Mouse (Mus musculus) limb, embryonic 11.5 days (tissue): ENCODE measurements around the gene Gm47996. TPM values are rescaled to one million over a fixed set of nuclear protein-coding genes. Genes with fewer than 3 reads are reported as not detected.

Source experiments
- ATAC-seq: fragments of 200-750 bp; cut with Nextera tagmentation; 2 replicates; pipeline ENCODE4 v1.8.0; 2017; ENCODE audit warnings: low read depth; ENCODE audit not compliant: insufficient number of reproducible peaks, low FRiP score, low TSS enrichment
- DNase-seq: peaks from one replicate; pipeline ENCODE4 v3.0.0-alpha.2; 2015; ENCODE audit warnings: low spot score
- H3K27ac ChIP-seq: fragments of 300-500 bp; sonication (generic); replicated peaks from 2 replicates; pipeline ENCODE4 v1.5.1; 2014; ENCODE audit warnings: low read depth, mild to moderate bottlenecking, low read length
- H3K27me3 ChIP-seq: fragments of 300-500 bp; sonication (generic); 2 replicates; pipeline ENCODE4 v1.6.1; 2014; ENCODE audit warnings: mild to moderate bottlenecking, low read length, mixed read lengths; ENCODE audit not compliant: control insufficient read depth, insufficient read depth
- H3K36me3 ChIP-seq: fragments of 300-500 bp; sonication (generic); 2 replicates; pipeline ENCODE4 v1.6.1; 2014; ENCODE audit warnings: mild to moderate bottlenecking, low read length, moderate library complexity, mixed read lengths; ENCODE audit not compliant: control insufficient read depth, insufficient read depth
- H3K4me1 ChIP-seq: fragments of 300-500 bp; sonication (generic); 2 replicates; pipeline ENCODE4 v1.6.1; 2014; ENCODE audit warnings: low read length, mixed read lengths; ENCODE audit not compliant: control insufficient read depth, insufficient read depth
- H3K4me2 ChIP-seq: fragments of 300-500 bp; sonication (generic); 2 replicates; pipeline ENCODE4 v1.6.1; 2014; ENCODE audit warnings: low read depth, mild to moderate bottlenecking, moderate library complexity; ENCODE audit not compliant: severe bottlenecking
- H3K4me3 ChIP-seq: fragments of 300-500 bp; sonication (generic); 2 replicates; pipeline ENCODE4 v1.5.1; 2014; ENCODE audit warnings: low read depth, low read length
- H3K9ac ChIP-seq: fragments of 300-500 bp; sonication (generic); 2 replicates; pipeline ENCODE4 v1.6.1; 2014; ENCODE audit warnings: mild to moderate bottlenecking, low read length
- H3K9me3 ChIP-seq: fragments of 300-500 bp; sonication (generic); 2 replicates; pipeline ENCODE4 v1.6.1; 2016; ENCODE audit warnings: low read length; ENCODE audit not compliant: control insufficient read depth
- WGBS: fragments of 180-500 bp; shearing (Covaris S2); extraction: QIAGEN DNeasy Blood & Tissue Kit; methylation state at CpG from one replicate; pipeline ENCODE4 v1.1.7; 2014; 5-methylcytosine and 5-hydroxymethylcytosine counted together
- polyA plus RNA-seq: library from polyadenylated mRNA; unstranded; fragments of >200 nt; fragmentation: Nextera tagmentation; extraction: Ambion mirVana; gene quantifications from 2 replicates; pipeline ENCODE4 v1.2.1, GENCODE M21; 2014

Gm47996 gene
- polyA plus RNA-seq, 1 experiment from 2014 or later = 0.24 TPM

DNA sequence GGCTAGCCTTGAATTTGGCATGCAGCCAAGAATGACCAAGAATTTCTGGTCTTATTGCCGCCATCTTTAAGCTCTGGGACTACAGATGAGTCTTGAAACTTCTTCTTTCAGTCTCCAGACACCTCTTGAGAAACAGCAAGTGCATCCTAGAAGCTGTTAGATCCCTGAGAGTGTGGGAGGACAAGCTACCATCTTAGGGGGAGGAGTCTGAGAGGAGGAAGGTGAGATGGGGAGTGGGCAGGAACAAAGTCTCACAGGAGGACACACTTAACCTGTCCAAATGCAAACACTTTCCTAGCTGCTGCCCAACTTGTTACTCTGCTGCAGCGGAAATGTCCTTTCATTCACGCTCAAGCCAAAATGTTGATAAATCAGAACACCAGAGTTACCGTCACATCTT is 34.8 kb downstream of the Gm47996 start:
- Histone ChIP-seq H3K4me1 (no peaks in the 10 kb centered on the region), H3K4me3 (no peak overlapping the region), H3K36me3 (no peaks in the 10 kb centered on the region), H3K27me3 (no peaks in the 10 kb centered on the region), H3K9me3 (no peaks in the 10 kb centered on the region), H3K9ac (no peak overlapping the region), H3K4me2 (no peak overlapping the region), H3K27ac (no peak overlapping the region)
- DNase-seq = no peak
- no peak for ATAC-seq
- WGBS = 93% methylated on average over 4 of the region's 4 CpGs

DNA sequence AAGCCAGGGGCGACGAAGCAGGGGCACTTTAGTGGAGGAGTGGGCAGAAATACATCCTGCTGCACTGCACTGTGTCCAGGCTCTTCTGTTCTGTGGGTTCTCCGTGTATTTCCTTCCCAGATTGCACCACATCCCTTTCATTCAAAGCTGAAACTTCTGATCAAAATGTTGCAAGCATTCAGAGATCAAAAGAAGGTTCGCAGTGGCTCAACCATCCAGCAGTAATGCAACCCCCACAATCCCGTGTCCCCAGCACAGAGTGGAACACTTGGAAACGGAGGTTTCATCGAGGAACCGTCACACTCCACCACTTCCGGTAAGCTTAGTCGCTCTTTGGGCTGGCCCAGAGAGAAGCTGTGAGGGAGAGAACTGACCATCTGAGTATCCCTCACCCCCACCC is 35.2 kb downstream of the Gm47996 start:
- H3K4me1 ChIP-seq = no peaks in the 10 kb centered on the region
- 88% methylated on average over 10 of the region's 10 CpGs for WGBS
- no peaks in the 10 kb centered on the region for H3K27me3 ChIP-seq
- no peak overlapping the region for H3K9ac ChIP-seq
- no peak overlapping the region for H3K4me3 ChIP-seq
- DNase-seq (no peak), ATAC-seq (no peak)
- H3K4me2 ChIP-seq = no peak overlapping the region
- H3K36me3 ChIP-seq = no peaks in the 10 kb centered on the region
- no peak overlapping the region for H3K27ac ChIP-seq
- no peaks in the 10 kb centered on the region for H3K9me3 ChIP-seq

DNA sequence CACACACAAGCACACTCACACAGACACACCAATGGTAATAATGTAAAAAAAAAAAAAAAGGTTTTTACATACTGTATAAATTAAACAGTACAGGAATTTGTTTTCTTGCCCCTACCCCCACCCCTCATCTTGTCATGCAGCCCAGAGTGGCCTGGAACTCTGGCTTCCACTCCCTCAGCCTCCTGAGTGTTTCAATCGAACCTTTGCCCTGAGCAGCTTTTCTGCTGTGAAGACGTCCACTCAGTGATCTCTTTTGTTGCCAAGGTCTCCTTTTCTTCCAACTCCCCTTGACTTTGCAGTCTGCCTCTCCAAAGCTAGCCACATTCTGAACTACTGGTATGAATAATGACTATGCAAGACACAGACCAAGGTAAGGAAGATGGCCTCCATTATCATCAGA is 35.9 kb downstream of the Gm47996 start:
- H3K27me3 ChIP-seq = no peaks in the 10 kb centered on the region
- no peaks in the 10 kb centered on the region for H3K36me3 ChIP-seq
- no peak overlapping the region for H3K4me3 ChIP-seq
- H3K9me3 ChIP-seq = no peaks in the 10 kb centered on the region
- H3K27ac ChIP-seq = no peak overlapping the region
- WGBS = 86% methylated on average over 2 of the region's 2 CpGs
- no peaks in the 10 kb centered on the region for H3K4me1 ChIP-seq
- H3K9ac ChIP-seq = no peak overlapping the region
- DNase-seq (no peak), ATAC-seq (no peak)
- no peak overlapping the region for H3K4me2 ChIP-seq

DNA sequence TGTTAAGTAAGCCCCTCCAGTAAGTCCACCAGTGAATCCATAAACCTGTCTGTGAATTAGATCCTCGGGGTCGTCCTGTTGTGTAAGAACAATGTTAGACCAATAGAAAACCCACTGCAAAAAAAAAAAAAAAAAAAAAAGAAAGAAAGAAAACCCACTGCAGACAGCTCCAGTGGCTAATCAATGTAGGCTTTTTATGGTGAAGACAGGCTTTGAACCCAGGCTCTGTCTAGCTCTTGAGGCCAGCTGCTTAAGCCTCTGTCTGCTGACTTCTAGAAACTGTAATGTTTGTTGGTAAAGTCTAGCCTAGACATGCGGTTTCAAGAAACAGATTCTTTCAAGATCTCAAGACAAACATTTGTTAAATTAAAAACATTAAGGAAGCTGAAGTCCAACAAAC is 40.2 kb downstream of the Gm47996 start:
- H3K27me3 ChIP-seq = no peaks in the 10 kb centered on the region
- H3K9ac ChIP-seq = no peak overlapping the region
- H3K4me2 ChIP-seq = no peak overlapping the region
- no peaks in the 10 kb centered on the region for H3K9me3 ChIP-seq
- H3K4me1 ChIP-seq = no peaks in the 10 kb centered on the region
- no peak overlapping the region for H3K4me3 ChIP-seq
- 88% methylated on average over 3 of the region's 3 CpGs for WGBS
- DNase-seq (no peak), ATAC-seq (no peak)
- H3K36me3 ChIP-seq = no peaks in the 10 kb centered on the region
- no peak overlapping the region for H3K27ac ChIP-seq

DNA sequence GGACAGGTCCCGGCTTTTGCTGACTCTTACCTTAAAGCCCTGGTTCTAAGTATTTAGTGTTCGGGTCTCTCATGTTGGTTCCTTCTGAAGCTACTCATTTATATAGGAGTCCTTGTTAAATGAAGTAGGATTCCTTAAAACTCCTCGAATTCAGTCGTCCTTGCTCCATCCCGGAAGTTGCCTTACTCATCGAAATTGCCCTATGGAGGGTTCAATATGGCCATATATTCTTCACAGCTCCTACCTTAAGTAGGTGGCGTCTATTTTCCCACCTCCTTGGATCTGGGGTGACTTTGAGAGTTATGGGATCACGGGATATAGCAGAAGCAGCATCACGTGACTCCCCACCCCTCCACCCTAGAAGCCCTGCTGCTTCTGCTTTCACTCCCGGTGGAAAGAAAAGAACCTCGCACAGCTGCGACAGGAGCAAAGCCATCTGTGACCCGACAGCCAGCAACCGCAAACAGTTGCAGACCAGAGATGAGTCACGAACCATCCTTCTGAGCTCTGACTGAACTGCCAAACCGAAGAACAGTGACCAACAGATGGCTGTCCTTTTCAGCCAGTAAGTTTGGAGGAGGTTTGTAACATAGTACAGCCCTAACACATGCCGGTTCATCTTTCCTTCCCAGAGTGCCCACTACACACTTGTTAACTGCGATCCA is 40.7 kb downstream of the Gm47996 start:
- no peaks in the 10 kb centered on the region for H3K27me3 ChIP-seq
- H3K4me3 ChIP-seq = no peak overlapping the region
- 0 out of 2 replicates have a peak overlapping the region, but pooled peaks have one; percentile 12 for H3K9ac ChIP-seq
- H3K4me1 ChIP-seq = no peaks in the 10 kb centered on the region
- no peak overlapping the region; the same call in 1 of the 2 replicates for H3K4me2 ChIP-seq
- no peak for DNase-seq
- ATAC-seq = no peak
- H3K36me3 ChIP-seq = no peaks in the 10 kb centered on the region
- 65% methylated on average over 18 of the region's 18 CpGs for WGBS
- no peaks in the 10 kb centered on the region for H3K9me3 ChIP-seq
- no peak overlapping the region for H3K27ac ChIP-seq

DNA sequence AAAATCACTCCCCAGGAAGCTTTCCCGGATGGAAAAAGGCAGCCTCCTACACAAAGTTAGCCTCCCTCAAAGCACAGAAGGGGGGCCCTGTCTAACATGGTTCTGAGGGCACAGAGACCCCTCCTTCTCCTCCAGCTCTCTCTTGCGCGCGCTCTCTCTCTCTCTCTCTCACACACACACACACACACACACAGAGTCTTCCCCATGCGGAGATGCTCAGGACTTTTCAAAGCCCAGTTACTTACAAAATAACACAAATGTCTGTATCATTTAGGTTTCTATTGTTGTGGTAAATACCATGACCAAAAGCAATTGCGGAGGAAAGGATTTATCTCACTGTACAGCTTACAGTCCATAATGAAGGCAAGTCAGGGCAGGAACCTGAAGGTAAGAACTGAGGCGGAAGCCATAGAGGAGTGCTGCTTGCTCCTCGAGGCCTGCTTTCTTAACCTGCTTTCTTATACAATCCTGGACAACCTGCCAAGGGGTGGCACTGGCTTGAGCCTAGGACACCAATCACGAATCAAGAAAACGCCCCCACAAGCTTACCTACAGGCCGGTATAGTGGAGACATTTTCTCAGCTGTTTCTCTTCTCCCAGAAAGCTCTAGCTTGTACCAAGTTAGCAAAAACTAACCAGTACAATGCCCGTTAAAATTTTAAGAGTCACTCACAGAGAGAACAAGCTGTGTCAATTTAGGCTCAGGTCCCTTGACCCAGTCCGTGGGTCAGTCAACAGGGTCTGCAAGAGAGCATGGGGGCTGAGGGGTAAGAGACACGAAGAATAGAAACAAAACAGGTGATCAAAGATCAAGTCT is 41.5 kb downstream of the Gm47996 start:
- H3K27ac ChIP-seq = no peak overlapping the region
- WGBS = 82% methylated on average over 14 of the region's 14 CpGs

DNA sequence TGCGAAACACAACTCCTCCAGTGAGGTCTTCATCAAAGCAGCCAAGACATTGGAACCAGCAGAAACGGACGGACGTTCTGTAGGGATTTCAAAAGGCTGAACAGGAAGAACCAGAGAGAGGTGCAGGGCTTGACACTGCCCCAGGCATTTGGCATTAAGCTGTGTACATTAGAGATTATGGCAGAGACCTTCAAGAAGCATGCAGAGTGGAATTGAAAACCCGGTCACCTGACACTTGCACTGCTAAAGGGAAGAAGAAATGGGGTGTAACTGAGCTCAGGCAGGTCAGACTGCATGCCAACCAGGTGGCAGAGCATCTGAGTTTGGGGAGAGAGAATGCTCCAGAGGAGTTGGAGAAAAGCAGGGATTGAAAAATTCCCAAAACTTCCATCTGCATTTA is 45.5 kb downstream of the Gm47996 start:
- Histone ChIP-seq H3K27me3 (no peaks in the 10 kb centered on the region), H3K27ac (no peak overlapping the region), H3K36me3 (no peaks in the 10 kb centered on the region), H3K9ac (no peak overlapping the region), H3K4me1 (no peaks in the 10 kb centered on the region), H3K4me3 (no peak overlapping the region), H3K9me3 (no peaks in the 10 kb centered on the region), H3K4me2 (no peak overlapping the region)
- 72% methylated on average over 5 of the region's 5 CpGs for WGBS
- no peak for ATAC-seq
- no peak for DNase-seq

More for the DNA sequence above, 41.5 kb downstream of the Gm47996 start:
- no peak overlapping the region; the same call in 1 of the 2 replicates for H3K4me2 ChIP-seq
- no peak for ATAC-seq
- no peaks in the 10 kb centered on the region for H3K4me1 ChIP-seq
- no peaks in the 10 kb centered on the region for H3K9me3 ChIP-seq
- H3K36me3 ChIP-seq = no peaks in the 10 kb centered on the region
- no peak overlapping the region for H3K4me3 ChIP-seq
- no peak for DNase-seq
- H3K9ac ChIP-seq = no peak overlapping the region
- no peaks in the 10 kb centered on the region for H3K27me3 ChIP-seq

DNA sequence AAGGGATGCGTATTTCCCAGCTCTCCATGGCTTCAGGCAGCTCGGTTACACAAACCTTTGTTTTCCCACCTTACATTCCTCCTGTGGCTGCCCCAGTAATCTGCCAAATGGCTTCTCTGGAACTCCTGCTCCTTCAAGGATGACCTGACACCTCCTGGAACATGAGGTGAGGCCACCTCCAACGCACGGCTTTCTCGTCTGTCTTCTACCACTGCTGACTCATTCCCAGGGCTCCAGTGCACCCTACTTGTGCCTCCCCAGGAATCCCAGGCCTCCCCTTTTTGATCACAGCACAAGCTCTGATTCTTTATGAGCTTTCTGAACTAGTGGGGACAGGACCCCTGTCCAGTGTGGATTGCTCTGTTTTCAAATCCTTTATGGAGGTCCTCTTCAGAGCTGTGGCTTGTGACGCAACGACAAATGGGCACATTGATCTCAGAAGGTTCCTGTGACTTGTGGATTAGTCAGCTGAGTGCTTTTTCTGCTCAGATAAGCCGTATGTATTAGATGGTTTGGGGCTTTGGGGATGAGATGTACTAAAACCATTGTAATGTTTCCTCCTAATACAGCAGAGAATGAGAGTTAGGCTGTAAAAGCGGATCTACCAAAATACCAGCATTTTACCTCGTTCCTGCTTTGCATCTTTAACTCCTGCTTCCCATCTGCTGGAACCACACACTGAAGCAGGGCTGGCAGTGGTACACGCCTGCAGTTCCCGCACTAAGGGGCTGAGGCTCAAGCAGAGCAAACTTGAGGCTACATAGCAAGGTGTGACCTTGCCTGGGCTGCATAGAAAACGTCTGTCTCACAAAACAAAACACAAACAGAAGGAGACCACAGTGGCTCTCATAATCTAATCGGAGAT is 48.4 kb downstream of the Gm47996 start:
- H3K4me2 ChIP-seq = no peak overlapping the region
- H3K9me3 ChIP-seq = no peaks in the 10 kb centered on the region
- H3K27me3 ChIP-seq = no peaks in the 10 kb centered on the region
- H3K36me3 ChIP-seq = no peaks in the 10 kb centered on the region
- H3K9ac ChIP-seq = no peak overlapping the region
- H3K27ac ChIP-seq = no peak overlapping the region
- 51% methylated on average over 14 of the region's 14 CpGs for WGBS
- DNase-seq = no peak
- H3K4me3 ChIP-seq = no peak overlapping the region
- no peaks in the 10 kb centered on the region for H3K4me1 ChIP-seq
- ATAC-seq = no peak
